Mouse (Mus musculus) liver, postnatal 0 days (tissue): ENCODE measurements around the gene Cdk10.

Source experiments
- CTCF ChIP-seq: sonication (generic); IDR thresholded peaks from 2 replicates; pipeline ENCODE4 v1.5.1; 2016; ENCODE audit warnings: antibody characterized with exemption, low read depth
- EP300 ChIP-seq: IDR thresholded peaks from 2 replicates; pipeline ENCODE4 v1.6.1; 2016; ENCODE audit warnings: antibody characterized with exemption, low read depth, mild to moderate bottlenecking

DNA sequence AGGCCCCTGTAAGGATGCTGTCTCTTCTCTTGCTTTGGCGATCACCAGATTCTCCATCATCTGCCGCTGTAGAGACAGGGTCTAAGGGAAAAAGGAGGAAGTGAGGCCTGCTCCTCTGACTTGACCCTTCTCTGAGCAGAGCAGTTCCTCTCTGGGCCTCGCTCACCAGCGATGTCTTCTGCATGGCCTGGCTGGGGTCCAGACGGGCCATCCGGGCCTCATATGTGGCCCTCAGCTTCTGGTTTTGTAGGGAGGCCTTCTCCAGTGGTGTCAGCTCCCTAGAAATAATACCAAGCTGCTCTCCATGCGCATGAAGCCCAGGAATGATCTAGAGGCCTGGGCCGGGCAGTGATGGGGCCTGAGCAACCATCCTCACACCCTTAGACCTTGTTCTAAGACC, 24.0 kb downstream of the Cdk10 start:
- TF ChIP-seq CTCF, result no peak
- no peak for TF ChIP-seq EP300
